Mouse (Mus musculus) embryonic facial prominence, embryonic 15.5 days (tissue): ENCODE results near the gene Rnf224. TPM values are rescaled to one million over a fixed set of nuclear protein-coding genes. Genes with fewer than 3 reads are reported as not detected.
"Not testable (repeated sequence)": the region's sequence is repeated elsewhere in the genome, so short reads cannot be mapped to it uniquely, and the experiment has no call there.

Source experiments
- ATAC-seq: fragments of 200-750 bp; cut with Nextera tagmentation; 2 replicates; pipeline ENCODE4 v1.8.0; 2017; ENCODE audit warnings: low read depth, moderate TSS enrichment; ENCODE audit not compliant: insufficient number of reproducible peaks, low FRiP score, low TSS enrichment
- H3K27ac ChIP-seq: fragments of 300-500 bp; sonication (generic); replicated peaks from 2 replicates; pipeline ENCODE4 v1.5.1; 2015; ENCODE audit warnings: mild to moderate bottlenecking, inconsistent platforms
- H3K27me3 ChIP-seq: fragments of 300-500 bp; sonication (generic); 2 replicates; pipeline ENCODE4 v1.6.1; 2015; ENCODE audit warnings: inconsistent platforms
- H3K36me3 ChIP-seq: fragments of 300-500 bp; sonication (generic); 2 replicates; pipeline ENCODE4 v1.6.1; 2015; ENCODE audit warnings: mild to moderate bottlenecking, inconsistent platforms
- H3K4me1 ChIP-seq: fragments of 300-500 bp; sonication (generic); 2 replicates; pipeline ENCODE4 v1.6.1; 2015; ENCODE audit warnings: inconsistent platforms
- H3K4me2 ChIP-seq: fragments of 300-500 bp; sonication (generic); replicated peaks from 2 replicates; pipeline ENCODE4 v1.6.1; 2015; ENCODE audit warnings: mild to moderate bottlenecking, inconsistent platforms
- H3K4me3 ChIP-seq: fragments of 300-500 bp; sonication (generic); replicated peaks from 2 replicates; pipeline ENCODE4 v1.5.1; 2015; ENCODE audit warnings: mild to moderate bottlenecking, inconsistent platforms
- H3K9ac ChIP-seq: fragments of 300-500 bp; sonication (generic); 2 replicates; pipeline ENCODE4 v1.6.1; 2015; ENCODE audit warnings: inconsistent platforms
- H3K9me3 ChIP-seq: fragments of 300-500 bp; sonication (generic); replicated peaks from 2 replicates; pipeline ENCODE4 v1.6.1; 2016; ENCODE audit warnings: inconsistent platforms
- WGBS: fragments of 180-500 bp; shearing (Covaris S2); methylation state at CpG from one replicate; pipeline ENCODE4 v1.1.7; 2015; 5-methylcytosine and 5-hydroxymethylcytosine counted together
- polyA plus RNA-seq: library from polyadenylated mRNA; unstranded; fragments of >200 nt; fragmentation: Nextera tagmentation; extraction: Ambion mirVana; gene quantifications from 2 replicates; pipeline ENCODE4 v1.2.1, GENCODE M21; 2015

Rnf224 gene
- polyA plus RNA-seq, 1 experiment from 2014 or later: 0.20 TPM

GRCm38 (mm10) chr2:25265897-25266656 lies 29.5 kb upstream of the Rnf224 start:
- Histone ChIP-seq H3K9me3 (no peaks in the 10 kb centered on the region), H3K27me3 (peaks cover 17% of the 10 kb centered on the region), H3K36me3 (peaks cover 30% of the 10 kb centered on the region), H3K4me3 (0 out of 2 replicates have a peak overlapping the region, but pooled peaks have one; percentile 2), H3K9ac (no peak overlapping the region), H3K4me2 (peak overlapping the region; percentile 24; the same call in 1 of the 2 replicates), H3K27ac (no peak overlapping the region), H3K4me1 (peaks cover 57% of the 10 kb centered on the region)
- no peak for ATAC-seq
- WGBS: 67% methylated on average over 6 of the region's 6 CpGs

- Histone ChIP-seq H3K4me3 (no peak overlapping the region), H3K9me3 (no peaks in the 10 kb centered on the region), H3K36me3 (peaks cover 19% of the 10 kb centered on the region), H3K27ac (no peak overlapping the region), H3K4me1 (peaks cover 46% of the 10 kb centered on the region), H3K9ac (no peak overlapping the region), H3K4me2 (no peak overlapping the region), H3K27me3 (peaks cover 17% of the 10 kb centered on the region)
- no peak for ATAC-seq
- WGBS: 65% methylated on average over 3 of the region's 3 CpGs
These were observed 28.3 kb upstream of the Rnf224 start for GRCm38 (mm10) chr2:25264851-25265250.

GRCm38 (mm10) chr2:25264286-25264660 lies 27.7 kb upstream of the Rnf224 start:
- Histone ChIP-seq H3K9ac (no peak overlapping the region), H3K36me3 (peaks cover 13% of the 10 kb centered on the region), H3K4me1 (peaks cover 46% of the 10 kb centered on the region), H3K27me3 (peaks cover 17% of the 10 kb centered on the region), H3K4me2 (peak overlapping the region; percentile 99; the same call in 1 of the 2 replicates), H3K9me3 (no peaks in the 10 kb centered on the region), H3K27ac (no peak overlapping the region), H3K4me3 (peak overlapping the region; percentile 73)
- 78% methylated on average over 5 of the region's 5 CpGs for WGBS
- no peak for ATAC-seq

- no peak overlapping the region for H3K27ac ChIP-seq
- no peaks in the 10 kb centered on the region for H3K9me3 ChIP-seq
- no peak for ATAC-seq
- H3K4me3 ChIP-seq: peak overlapping the region; percentile 73
- H3K36me3 ChIP-seq: peaks cover 8% of the 10 kb centered on the region
- H3K9ac ChIP-seq: peak overlapping the region; percentile 58; the same call in 1 of the 2 replicates
- peak overlapping the region; percentile 99 for H3K4me2 ChIP-seq
- H3K4me1 ChIP-seq: peaks cover 46% of the 10 kb centered on the region
- WGBS: 18% methylated on average over 12 of the region's 12 CpGs
- peaks cover 17% of the 10 kb centered on the region for H3K27me3 ChIP-seq
These were observed 27.2 kb upstream of the Rnf224 start for GRCm38 (mm10) chr2:25263623-25264285.

- Histone ChIP-seq H3K9me3 (no peaks in the 10 kb centered on the region), H3K36me3 (peaks cover under 1% of the 10 kb centered on the region; the same call in 1 of the 2 replicates), H3K4me1 (peaks cover 46% of the 10 kb centered on the region), H3K4me2 (peak overlapping the region; percentile 99), H3K27me3 (peaks cover 17% of the 10 kb centered on the region), H3K9ac (peak overlapping the region; percentile 58), H3K4me3 (peak overlapping the region; percentile 73), H3K27ac (no peak overlapping the region; the same call in 1 of the 2 replicates)
- under 1% methylated on average over 82 of the region's 82 CpGs for WGBS
- no peak for ATAC-seq
These were observed 26.4 kb upstream of the Rnf224 start for GRCm38 (mm10) chr2:25262795-25263622.

GRCm38 (mm10) chr2:25262291-25262767 lies 25.7 kb upstream of the Rnf224 start, which contains the start of gene Tprn:
Tprn (plus strand) TSS chr2:25262618.
- H3K4me3 ChIP-seq: peak within 1 kb of the TSS; percentile 73
- no peaks in the 10 kb centered on the region for H3K9me3 ChIP-seq
- peak within 1 kb of the TSS; percentile 58 for H3K9ac ChIP-seq
- H3K27me3 ChIP-seq: peaks cover 17% of the 10 kb centered on the region
- WGBS: 0% methylated on average over 38 of the region's 39 CpGs
- peak within 1 kb of the TSS; percentile 99 for H3K4me2 ChIP-seq
- no peaks in the 10 kb centered on the region for H3K36me3 ChIP-seq
- no peak within 1 kb of the TSS; the same call in 1 of the 2 replicates for H3K27ac ChIP-seq
- H3K4me1 ChIP-seq: peaks cover 45% of the 10 kb centered on the region
- ATAC-seq: peak; percentile 98

GRCm38 (mm10) chr2:25261870-25262269 lies 25.3 kb upstream of the Rnf224 start:
- Histone ChIP-seq H3K4me3 (peak overlapping the region; percentile 73), H3K4me1 (peaks cover 40% of the 10 kb centered on the region), H3K9ac (no peak overlapping the region), H3K36me3 (no peaks in the 10 kb centered on the region), H3K27ac (no peak overlapping the region), H3K27me3 (peaks cover 17% of the 10 kb centered on the region), H3K4me2 (peak overlapping the region; percentile 99), H3K9me3 (no peaks in the 10 kb centered on the region)
- ATAC-seq: no peak; the same call in 1 of the 2 replicates
- WGBS: 44% methylated on average over 12 of the region's 12 CpGs

- no peak overlapping the region for H3K4me3 ChIP-seq
- no peaks in the 10 kb centered on the region for H3K9me3 ChIP-seq
- H3K27me3 ChIP-seq: peaks cover 8% of the 10 kb centered on the region
- H3K4me2 ChIP-seq: no peak overlapping the region
- H3K4me1 ChIP-seq: peaks cover 32% of the 10 kb centered on the region
- no peak overlapping the region for H3K27ac ChIP-seq
- H3K9ac ChIP-seq: no peak overlapping the region
- WGBS: 52% methylated on average over 2 of the region's 2 CpGs
- ATAC-seq: no peak
- H3K36me3 ChIP-seq: no peaks in the 10 kb centered on the region
These were observed 22.3 kb upstream of the Rnf224 start for GRCm38 (mm10) chr2:25258887-25259286.

GRCm38 (mm10) chr2:25257250-25257649 lies 20.7 kb upstream of the Rnf224 start:
- H3K9me3 ChIP-seq, H3K36me3 ChIP-seq, H3K27ac ChIP-seq, H3K4me2 ChIP-seq, ATAC-seq, H3K4me3 ChIP-seq, H3K9ac ChIP-seq, H3K27me3 ChIP-seq: not testable (repeated sequence)
- peaks cover 21% of the 10 kb centered on the region for H3K4me1 ChIP-seq
- 88% methylated on average over 5 of the region's 5 CpGs for WGBS

- WGBS: 54% methylated on average over 12 of the region's 12 CpGs
- ATAC-seq, H3K9me3 ChIP-seq, H3K27ac ChIP-seq, H3K9ac ChIP-seq, H3K27me3 ChIP-seq: not testable (repeated sequence)
- Histone ChIP-seq H3K4me3 (peak overlapping the region; percentile 99), H3K4me1 (peaks cover 17% of the 10 kb centered on the region), H3K36me3 (peaks cover 11% of the 10 kb centered on the region), H3K4me2 (peak overlapping the region; percentile 92)
These were observed 20.0 kb upstream of the Rnf224 start for GRCm38 (mm10) chr2:25256443-25257109.
